Mouse (Mus musculus) liver, embryonic 16.5 days (tissue): Measurements from ENCODE around the gene Jup. TPM values are rescaled to one million over a fixed set of nuclear protein-coding genes. Genes with fewer than 3 reads are reported as not detected.

Experiments used
- ATAC-seq: fragments of 200-750 bp; cut with Nextera tagmentation; 2 replicates; pipeline ENCODE4 v1.8.0; 2017; ENCODE audit warnings: low read depth, mild to moderate bottlenecking, moderate number of reproducible peaks, moderate library complexity
- H3K27ac ChIP-seq: fragments of 300-500 bp; sonication (generic); 2 replicates; pipeline ENCODE4 v1.5.1; 2014; ENCODE audit warnings: mild to moderate bottlenecking, low read length
- H3K27me3 ChIP-seq: fragments of 300-500 bp; sonication (generic); 2 replicates; pipeline ENCODE4 v1.6.1; 2014; ENCODE audit warnings: low read depth, low read length, mixed read lengths; ENCODE audit not compliant: control insufficient read depth, insufficient read depth
- H3K36me3 ChIP-seq: fragments of 300-500 bp; sonication (generic); 2 replicates; pipeline ENCODE4 v1.6.1; 2014; ENCODE audit warnings: mild to moderate bottlenecking; ENCODE audit not compliant: control insufficient read depth, insufficient read depth
- H3K4me1 ChIP-seq: fragments of 300-500 bp; sonication (generic); 2 replicates; pipeline ENCODE4 v1.6.1; 2014; ENCODE audit warnings: low read depth, low read length, mixed read lengths; ENCODE audit not compliant: control insufficient read depth
- H3K4me2 ChIP-seq: fragments of 300-500 bp; sonication (generic); 2 replicates; pipeline ENCODE4 v1.6.1; 2014; ENCODE audit warnings: low read depth, low read length, mixed read lengths
- H3K4me3 ChIP-seq: fragments of 300-500 bp; sonication (generic); 2 replicates; pipeline ENCODE4 v1.5.1; 2014; ENCODE audit warnings: low read depth, mild to moderate bottlenecking, low read length
- H3K9ac ChIP-seq: fragments of 300-500 bp; sonication (generic); 2 replicates; pipeline ENCODE4 v1.6.1; 2014; ENCODE audit warnings: low read depth, low read length
- H3K9me3 ChIP-seq: fragments of 300-500 bp; sonication (generic); replicated peaks from 2 replicates; pipeline ENCODE4 v1.6.1; 2016; ENCODE audit warnings: low read length; ENCODE audit not compliant: control insufficient read depth
- WGBS: fragments of 180-500 bp; shearing (Covaris S2); extraction: QIAGEN DNeasy Blood & Tissue Kit; methylation state at CpG from one replicate; pipeline ENCODE4 v1.1.7; 2014; ENCODE audit not compliant: insufficient replicate concordance; 5-methylcytosine and 5-hydroxymethylcytosine counted together
- polyA plus RNA-seq: library from polyadenylated mRNA; unstranded; fragments of >200 nt; fragmentation: Nextera tagmentation; extraction: Ambion mirVana; gene quantifications from 2 replicates; pipeline ENCODE4 v1.2.1, GENCODE M21; 2015

Gene Jup
- polyA plus RNA-seq, 1 experiment from 2014 or later, result 17.7 TPM

- no peak overlapping the region for H3K4me3 ChIP-seq
- 45% methylated on average over 11 of the region's 11 CpGs for WGBS
- no peaks in the 10 kb centered on the region for H3K9me3 ChIP-seq
- peaks cover 41% of the 10 kb centered on the region for H3K27me3 ChIP-seq
- no peak for ATAC-seq
- H3K4me2 ChIP-seq, result no peak overlapping the region
- H3K4me1 ChIP-seq, result no peaks in the 10 kb centered on the region; the same call in 1 of the 2 replicates
- H3K36me3 ChIP-seq, result no peaks in the 10 kb centered on the region
- no peak overlapping the region for H3K9ac ChIP-seq
- H3K27ac ChIP-seq, result no peak overlapping the region
These were observed 14.2 kb upstream of the Jup start for GRCm38 (mm10) chr11:100411736-100412135.

GRCm38 (mm10) chr11:100409686-100410085 lies 12.1 kb upstream of the Jup start:
- Histone ChIP-seq H3K9me3 (no peaks in the 10 kb centered on the region), H3K4me3 (no peak overlapping the region), H3K9ac (no peak overlapping the region), H3K36me3 (no peaks in the 10 kb centered on the region), H3K4me2 (no peak overlapping the region), H3K4me1 (no peaks in the 10 kb centered on the region), H3K27me3 (peaks cover 20% of the 10 kb centered on the region), H3K27ac (no peak overlapping the region)
- WGBS, result 71% methylated on average over 3 of the region's 3 CpGs
- no peak for ATAC-seq

- Histone ChIP-seq H3K9ac (no peak overlapping the region), H3K27ac (no peak overlapping the region), H3K9me3 (no peaks in the 10 kb centered on the region), H3K4me3 (no peak overlapping the region), H3K4me2 (no peak overlapping the region), H3K36me3 (no peaks in the 10 kb centered on the region), H3K27me3 (peaks cover 13% of the 10 kb centered on the region), H3K4me1 (no peaks in the 10 kb centered on the region)
- WGBS, result 71% methylated on average over 12 of the region's 12 CpGs
- no peak for ATAC-seq
These were observed 11.4 kb upstream of the Jup start for GRCm38 (mm10) chr11:100408835-100409462.

GRCm38 (mm10) chr11:100408076-100408834 lies 10.7 kb upstream of the Jup start:
- Histone ChIP-seq H3K36me3 (no peaks in the 10 kb centered on the region), H3K4me3 (no peak overlapping the region), H3K4me2 (no peak overlapping the region), H3K27me3 (peaks cover 6% of the 10 kb centered on the region), H3K9me3 (no peaks in the 10 kb centered on the region), H3K4me1 (no peaks in the 10 kb centered on the region), H3K9ac (no peak overlapping the region), H3K27ac (no peak overlapping the region)
- ATAC-seq, result no peak
- WGBS, result 35% methylated on average over 10 of the region's 10 CpGs

- Histone ChIP-seq H3K9ac (no peak overlapping the region), H3K4me2 (no peak overlapping the region), H3K27me3 (no peaks in the 10 kb centered on the region), H3K36me3 (no peaks in the 10 kb centered on the region), H3K4me1 (peaks cover 4% of the 10 kb centered on the region), H3K4me3 (no peak overlapping the region), H3K27ac (no peak overlapping the region), H3K9me3 (no peaks in the 10 kb centered on the region)
- WGBS, result 69% methylated on average over 5 of the region's 5 CpGs
- ATAC-seq, result no peak
These were observed 9.6 kb upstream of the Jup start for GRCm38 (mm10) chr11:100406995-100407705.

GRCm38 (mm10) chr11:100406273-100406672 lies 8.7 kb upstream of the Jup start:
- Histone ChIP-seq H3K9ac (no peak overlapping the region), H3K36me3 (no peaks in the 10 kb centered on the region), H3K9me3 (no peaks in the 10 kb centered on the region), H3K4me2 (no peak overlapping the region), H3K4me3 (no peak overlapping the region), H3K4me1 (peaks cover 7% of the 10 kb centered on the region), H3K27me3 (no peaks in the 10 kb centered on the region), H3K27ac (no peak overlapping the region)
- no peak for ATAC-seq
- WGBS, result 72% methylated on average over 8 of the region's 8 CpGs

GRCm38 (mm10) chr11:100404456-100405074 lies 7.0 kb upstream of the Jup start:
- Histone ChIP-seq H3K27ac (no peak overlapping the region), H3K27me3 (no peaks in the 10 kb centered on the region), H3K4me1 (peaks cover 7% of the 10 kb centered on the region), H3K4me3 (no peak overlapping the region), H3K36me3 (no peaks in the 10 kb centered on the region), H3K9me3 (no peaks in the 10 kb centered on the region), H3K9ac (no peak overlapping the region), H3K4me2 (no peak overlapping the region)
- 71% methylated on average over 3 of the region's 3 CpGs for WGBS
- ATAC-seq, result no peak

- 53% methylated on average over 10 of the region's 10 CpGs for WGBS
- H3K4me2 ChIP-seq, result no peak overlapping the region
- no peak overlapping the region for H3K4me3 ChIP-seq
- H3K9ac ChIP-seq, result no peak overlapping the region
- no peak overlapping the region for H3K27ac ChIP-seq
- H3K9me3 ChIP-seq, result no peaks in the 10 kb centered on the region
- no peaks in the 10 kb centered on the region for H3K36me3 ChIP-seq
- peaks cover 7% of the 10 kb centered on the region for H3K4me1 ChIP-seq
- H3K27me3 ChIP-seq, result no peaks in the 10 kb centered on the region
- ATAC-seq, result no peak
These were observed 6.0 kb upstream of the Jup start for GRCm38 (mm10) chr11:100403445-100404134.
